Comparison of ENCODE assay signal across 27 mouse cellular contexts in genomic region chr1:60361626-60362025, GRCm38 (mm10). TPM values are rescaled to one million over a fixed set of nuclear protein-coding genes. Genes with fewer than 3 reads are reported as not detected.
A peak's percentile ranks its signal among the peaks of the same experiment; 100 is the strongest.
DNase-seq lines count a peak whose midpoint lies in the region; ATAC-seq lines count a peak whose summit lies in the region.
"Had no signal": no experiment of that assay in that cellular context is flagged by ENCODE, and none has a peak within 500 bp of the region (broad histone marks: within the 10 kb centered on the region; RNA-seq: fewer than 3 reads in every experiment).

No protein-coding gene starts in this region.

- no peak overlapping the region for H3K27ac ChIP-seq in kidney, embryonic 14.5 days (ENCODE audit: low read depth, low read length)
- H3K27ac ChIP-seq: embryonic facial prominence, embryonic 12.5 days; forebrain, embryonic 12.5 days; heart, adult 2 months; heart, embryonic 13.5 days; hindbrain, embryonic 13.5 days; limb, embryonic 15.5 days; liver, embryonic 15.5 days; lung, embryonic 15.5 days; neural tube, embryonic 15.5 days; stomach, postnatal 0 days had no signal

- H3K36me3 ChIP-seq in kidney, embryonic 14.5 days (ENCODE audit: control insufficient read depth, insufficient read depth, low read length): peaks cover 23% of the 10 kb centered on the region; the same call in 1 of the 2 replicates
- no peaks in the 10 kb centered on the region for H3K36me3 ChIP-seq in splenic B cell, adult 2 months (ENCODE audit: control insufficient read depth, insufficient read depth, low read length, poor library complexity, severe bottlenecking)
- H3K36me3 ChIP-seq: neural tube, embryonic 15.5 days had no signal

- H3K4me1 ChIP-seq in kidney, embryonic 14.5 days (ENCODE audit: control insufficient read depth, insufficient read depth, low read length): no peaks in the 10 kb centered on the region
- H3K4me1 ChIP-seq: embryonic facial prominence, embryonic 12.5 days; forebrain, embryonic 12.5 days; heart, embryonic 13.5 days; hindbrain, embryonic 13.5 days; limb, embryonic 15.5 days; liver, embryonic 15.5 days; lung, embryonic 15.5 days; neural tube, embryonic 15.5 days had no signal

- H3K27me3 ChIP-seq in kidney, embryonic 14.5 days (ENCODE audit: control insufficient read depth, insufficient read depth, low read length): no peaks in the 10 kb centered on the region
- no peaks in the 10 kb centered on the region for H3K27me3 ChIP-seq in splenic B cell, adult 2 months (ENCODE audit: control insufficient read depth, insufficient read depth, low read length, poor library complexity, severe bottlenecking)
- H3K27me3 ChIP-seq: embryonic facial prominence, embryonic 12.5 days; forebrain, embryonic 12.5 days; heart, embryonic 13.5 days; hindbrain, embryonic 13.5 days; limb, embryonic 15.5 days; liver, embryonic 15.5 days; lung, embryonic 15.5 days; neural tube, embryonic 15.5 days had no signal

- H3K9me3 ChIP-seq in kidney, embryonic 14.5 days (ENCODE audit: control insufficient read depth, low read length): no peaks in the 10 kb centered on the region
- H3K9me3 ChIP-seq: embryonic facial prominence, embryonic 12.5 days; forebrain, embryonic 12.5 days; heart, embryonic 13.5 days; hindbrain, embryonic 13.5 days; limb, embryonic 15.5 days; liver, embryonic 15.5 days; lung, embryonic 15.5 days; neural tube, embryonic 15.5 days had no signal

- H3K4me2 ChIP-seq in kidney, embryonic 14.5 days (replicated peaks; ENCODE audit: low read depth, low read length): no peak overlapping the region
- H3K4me2 ChIP-seq: embryonic facial prominence, embryonic 12.5 days; forebrain, embryonic 12.5 days; heart, embryonic 13.5 days; hindbrain, embryonic 13.5 days; limb, embryonic 15.5 days; liver, embryonic 15.5 days; lung, embryonic 15.5 days; neural tube, embryonic 15.5 days had no signal

- DNase-seq in kidney, adult 9 months: peak; percentile 32
- DNase-seq in A20 (ENCODE audit: low read depth, low spot score) (peak; percentile 44), NIH3T3 (ENCODE audit: low read depth) (peak; percentile 15)
- DNase-seq in splenic B cell, adult 2 months (ENCODE audit: low read depth, low spot score): peak; percentile 5
- DNase-seq in urinary bladder, postnatal 36 days (ENCODE audit: low spot score in 2 of 2): no peak
- DNase-seq in spleen, adult 12 weeks (ENCODE audit: low spot score): no peak
- DNase-seq: adrenal gland, adult 8-10 months; cerebellum, adult 11-12 months; cerebellum, postnatal 10 days; gastrocnemius, postnatal 25 days; heart, adult 2 months; heart, postnatal 14 days; left cerebral cortex, postnatal 4 days; lung, postnatal 4 days; thymus, adult 2 months had no signal

- H3K9ac ChIP-seq in kidney, embryonic 14.5 days (ENCODE audit: low read depth, low read length): no peak overlapping the region
- H3K9ac ChIP-seq: embryonic facial prominence, embryonic 12.5 days; forebrain, embryonic 12.5 days; heart, embryonic 13.5 days; hindbrain, embryonic 13.5 days; limb, embryonic 15.5 days; liver, embryonic 15.5 days; lung, embryonic 15.5 days; neural tube, embryonic 15.5 days had no signal

- WGBS in kidney, embryonic 14.5 days: 96% methylated on average over 1 of the region's 1 CpGs

- H3K4me3 ChIP-seq in kidney, embryonic 14.5 days (ENCODE audit: low read length): no peak overlapping the region
- H3K4me3 ChIP-seq: embryonic facial prominence, embryonic 12.5 days; erythroblast, embryonic 14.5 days; forebrain, embryonic 12.5 days; heart, adult 2 months; heart, embryonic 13.5 days; hindbrain, embryonic 13.5 days; limb, embryonic 15.5 days; liver, embryonic 15.5 days; lung, embryonic 15.5 days; neural tube, embryonic 15.5 days had no signal

- ATAC-seq in kidney, embryonic 14.5 days (ENCODE audit: low FRiP score, low TSS enrichment): no peak
- ATAC-seq: inflammation-experienced regulatory T-cells, adult 6 months had no signal

RNA-seq across cellular contexts. Expression of gene Cyp20a1, which starts 18.5 kb away (rescaled TPM):
- polyA plus RNA-seq in kidney, embryonic 14.5 days (2014; fragmentation: Nextera tagmentation; extraction: Ambion mirVana): 14.9 and 22.2 TPM in 2 replicates

RNA-seq across cellular contexts. Expression of gene Abi2, which starts 47.8 kb away (rescaled TPM):
- polyA plus RNA-seq in kidney, embryonic 14.5 days (2014; fragmentation: Nextera tagmentation; extraction: Ambion mirVana): 28.4 and 44.3 TPM in 2 replicates

Comparison
In these comparisons a context has a peak if more than half of its experiments do, and no peak if none do; other contexts are left out.
1. DNase-seq: peak in kidney, adult 9 months (single experiment), A20 (single experiment), NIH3T3 (single experiment) and splenic B cell, adult 2 months (single experiment); none in urinary bladder, postnatal 36 days (0 of 2) and spleen, adult 12 weeks (single experiment).